Mouse (Mus musculus) neural tube, embryonic 13.5 days (tissue): Measurements from ENCODE around the gene Macrod2. TPM values are rescaled to one million over a fixed set of nuclear protein-coding genes. Genes with fewer than 3 reads are reported as not detected.

ENCODE experiments used
- ATAC-seq: fragments of 200-750 bp; cut with Nextera tagmentation; 2 replicates; pipeline ENCODE4 v1.8.0; 2017; ENCODE audit warnings: low read depth, mild to moderate bottlenecking, moderate TSS enrichment, moderate library complexity
- H3K27ac ChIP-seq: fragments of 300-500 bp; sonication (generic); replicated peaks from 2 replicates; pipeline ENCODE4 v1.5.1; 2015; ENCODE audit warnings: moderate library complexity, mild to moderate bottlenecking, inconsistent platforms
- H3K27me3 ChIP-seq: fragments of 300-500 bp; sonication (generic); 2 replicates; pipeline ENCODE4 v1.6.1; 2015; ENCODE audit warnings: mild to moderate bottlenecking, inconsistent platforms
- H3K36me3 ChIP-seq: fragments of 300-500 bp; sonication (generic); 2 replicates; pipeline ENCODE4 v1.6.1; 2015; ENCODE audit warnings: mild to moderate bottlenecking, inconsistent platforms
- H3K4me1 ChIP-seq: fragments of 300-500 bp; sonication (generic); replicated peaks from 2 replicates; pipeline ENCODE4 v1.6.1; 2015; ENCODE audit warnings: inconsistent platforms
- H3K4me2 ChIP-seq: fragments of 300-500 bp; sonication (generic); 2 replicates; pipeline ENCODE4 v1.6.1; 2015; ENCODE audit warnings: inconsistent platforms, mild to moderate bottlenecking, moderate library complexity
- H3K4me3 ChIP-seq: fragments of 300-500 bp; sonication (generic); 2 replicates; pipeline ENCODE4 v1.5.1; 2015; ENCODE audit warnings: mild to moderate bottlenecking, inconsistent platforms
- H3K9ac ChIP-seq: fragments of 300-500 bp; sonication (generic); 2 replicates; pipeline ENCODE4 v1.6.1; 2015; ENCODE audit warnings: moderate library complexity, mild to moderate bottlenecking, inconsistent platforms
- H3K9me3 ChIP-seq: fragments of 300-500 bp; sonication (generic); 2 replicates; pipeline ENCODE4 v1.6.1; 2016; ENCODE audit warnings: inconsistent platforms
- WGBS: fragments of 180-500 bp; shearing (Covaris S2); methylation state at CpG from one replicate; pipeline ENCODE4 v1.1.7; 2015; 5-methylcytosine and 5-hydroxymethylcytosine counted together
- polyA plus RNA-seq: library from polyadenylated mRNA; unstranded; fragments of >200 nt; fragmentation: Nextera tagmentation; extraction: Ambion mirVana; gene quantifications from 2 replicates; pipeline ENCODE4 v1.2.1, GENCODE M21; 2015

Macrod2 gene
- polyA plus RNA-seq, 1 experiment from 2014 or later: 78.9 TPM

- Histone ChIP-seq H3K4me1 (no peaks in the 10 kb centered on the region), H3K4me3 (no peak overlapping the region), H3K27ac (no peak overlapping the region), H3K36me3 (no peaks in the 10 kb centered on the region), H3K9ac (no peak overlapping the region), H3K9me3 (no peaks in the 10 kb centered on the region), H3K27me3 (no peaks in the 10 kb centered on the region), H3K4me2 (no peak overlapping the region)
- no peak for ATAC-seq
- WGBS: 89% methylated on average over 2 of the region's 2 CpGs
Observed at GRCm38 (mm10) chr2:140970181-140970580, 575.1 kb downstream of the Macrod2 start.

- no peak overlapping the region for H3K27ac ChIP-seq
- H3K9me3 ChIP-seq: no peaks in the 10 kb centered on the region
- H3K4me1 ChIP-seq: no peaks in the 10 kb centered on the region
- no peak overlapping the region for H3K9ac ChIP-seq
- WGBS: 54% methylated on average over 5 of the region's 5 CpGs
- H3K27me3 ChIP-seq: no peaks in the 10 kb centered on the region
- no peak for ATAC-seq
- no peak overlapping the region for H3K4me3 ChIP-seq
- H3K4me2 ChIP-seq: no peak overlapping the region
- no peaks in the 10 kb centered on the region for H3K36me3 ChIP-seq
Observed at GRCm38 (mm10) chr2:140971845-140972244, 576.7 kb downstream of the Macrod2 start.

- ATAC-seq: no peak
- WGBS: 98% methylated on average over 3 of the region's 3 CpGs
- Histone ChIP-seq H3K36me3 (no peaks in the 10 kb centered on the region), H3K4me1 (no peaks in the 10 kb centered on the region), H3K9ac (no peak overlapping the region), H3K4me3 (no peak overlapping the region), H3K9me3 (no peaks in the 10 kb centered on the region), H3K27ac (no peak overlapping the region), H3K27me3 (no peaks in the 10 kb centered on the region), H3K4me2 (no peak overlapping the region)
Observed at GRCm38 (mm10) chr2:140985670-140986372, 590.7 kb downstream of the Macrod2 start.

GRCm38 (mm10) chr2:141003846-141004245 lies 608.7 kb downstream of the Macrod2 start:
- no peak for ATAC-seq
- H3K4me3 ChIP-seq: no peak overlapping the region
- H3K9ac ChIP-seq: no peak overlapping the region
- H3K4me1 ChIP-seq: peaks cover 13% of the 10 kb centered on the region; the same call in 1 of the 2 replicates
- H3K36me3 ChIP-seq: no peaks in the 10 kb centered on the region
- no peak overlapping the region for H3K27ac ChIP-seq
- no peak overlapping the region for H3K4me2 ChIP-seq
- 77% methylated on average over 5 of the region's 5 CpGs for WGBS
- no peaks in the 10 kb centered on the region for H3K9me3 ChIP-seq
- no peaks in the 10 kb centered on the region for H3K27me3 ChIP-seq

- H3K36me3 ChIP-seq: no peaks in the 10 kb centered on the region
- no peak overlapping the region for H3K27ac ChIP-seq
- no peaks in the 10 kb centered on the region for H3K27me3 ChIP-seq
- H3K4me3 ChIP-seq: no peak overlapping the region
- H3K9me3 ChIP-seq: no peaks in the 10 kb centered on the region
- ATAC-seq: no peak
- H3K4me2 ChIP-seq: no peak overlapping the region
- WGBS: 68% methylated on average over 3 of the region's 3 CpGs
- H3K9ac ChIP-seq: no peak overlapping the region
- peaks cover 13% of the 10 kb centered on the region; the same call in 1 of the 2 replicates for H3K4me1 ChIP-seq
Observed at GRCm38 (mm10) chr2:141004326-141004725, 609.2 kb downstream of the Macrod2 start.

- H3K27ac ChIP-seq: no peak overlapping the region
- no peaks in the 10 kb centered on the region for H3K27me3 ChIP-seq
- no peak for ATAC-seq
- H3K4me3 ChIP-seq: no peak overlapping the region
- H3K4me1 ChIP-seq: peaks cover 13% of the 10 kb centered on the region; the same call in 1 of the 2 replicates
- no peaks in the 10 kb centered on the region for H3K36me3 ChIP-seq
- H3K9me3 ChIP-seq: no peaks in the 10 kb centered on the region
- no peak overlapping the region for H3K4me2 ChIP-seq
- no peak overlapping the region for H3K9ac ChIP-seq
- 67% methylated on average over 6 of the region's 6 CpGs for WGBS
Observed at GRCm38 (mm10) chr2:141005616-141006015, 610.5 kb downstream of the Macrod2 start.

DNA sequence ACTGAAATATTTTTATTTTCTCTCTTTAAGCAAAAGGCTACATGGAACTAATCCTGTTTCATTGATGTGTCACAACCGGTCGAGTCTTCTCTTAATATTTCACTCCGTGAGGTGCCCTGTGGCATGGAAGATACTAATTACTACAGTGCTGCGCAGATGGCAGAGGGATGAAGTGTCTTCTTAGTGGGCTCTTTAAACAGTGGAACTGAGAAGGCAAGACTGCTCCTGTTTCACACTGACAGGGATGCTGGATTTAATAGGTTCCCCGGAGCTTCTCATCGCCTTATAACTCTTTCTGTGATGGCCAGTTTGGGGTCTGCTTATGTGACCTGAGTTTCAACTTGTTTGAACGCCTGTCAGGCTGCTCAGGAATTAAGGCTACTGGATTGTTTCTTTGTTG lies 612.6 kb downstream of the Macrod2 start:
- Histone ChIP-seq H3K27ac (no peak overlapping the region), H3K27me3 (no peaks in the 10 kb centered on the region), H3K4me3 (no peak overlapping the region), H3K4me1 (peaks cover 8% of the 10 kb centered on the region; the same call in 1 of the 2 replicates), H3K9ac (no peak overlapping the region), H3K9me3 (no peaks in the 10 kb centered on the region), H3K36me3 (no peaks in the 10 kb centered on the region), H3K4me2 (no peak overlapping the region)
- no peak for ATAC-seq
- WGBS: 31% methylated on average over 7 of the region's 7 CpGs

DNA sequence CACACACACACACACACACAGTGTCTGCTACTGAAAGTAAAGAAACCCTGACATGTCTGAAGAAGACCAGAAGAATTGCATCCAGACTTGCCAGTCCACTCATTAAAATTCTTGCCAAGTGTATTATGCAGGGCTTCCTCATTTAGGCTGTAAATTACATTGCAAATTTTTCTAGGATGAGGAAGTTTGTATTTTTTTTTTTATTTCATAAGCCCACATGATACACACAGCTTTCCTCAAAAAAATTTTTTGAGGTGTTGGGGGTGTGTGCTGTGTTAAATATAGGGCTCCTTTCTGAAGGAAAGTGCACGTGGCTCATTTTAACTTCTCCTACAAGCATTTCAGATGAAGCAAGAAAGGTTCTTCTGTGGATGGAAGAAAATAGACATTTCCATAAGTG lies 613.3 kb downstream of the Macrod2 start:
- Histone ChIP-seq H3K4me1 (peaks cover 13% of the 10 kb centered on the region), H3K27ac (no peak overlapping the region), H3K4me2 (no peak overlapping the region), H3K36me3 (no peaks in the 10 kb centered on the region), H3K27me3 (no peaks in the 10 kb centered on the region), H3K4me3 (no peak overlapping the region), H3K9me3 (no peaks in the 10 kb centered on the region), H3K9ac (no peak overlapping the region)
- ATAC-seq: no peak
- WGBS: 90% methylated on average over 1 of the region's 1 CpGs

DNA sequence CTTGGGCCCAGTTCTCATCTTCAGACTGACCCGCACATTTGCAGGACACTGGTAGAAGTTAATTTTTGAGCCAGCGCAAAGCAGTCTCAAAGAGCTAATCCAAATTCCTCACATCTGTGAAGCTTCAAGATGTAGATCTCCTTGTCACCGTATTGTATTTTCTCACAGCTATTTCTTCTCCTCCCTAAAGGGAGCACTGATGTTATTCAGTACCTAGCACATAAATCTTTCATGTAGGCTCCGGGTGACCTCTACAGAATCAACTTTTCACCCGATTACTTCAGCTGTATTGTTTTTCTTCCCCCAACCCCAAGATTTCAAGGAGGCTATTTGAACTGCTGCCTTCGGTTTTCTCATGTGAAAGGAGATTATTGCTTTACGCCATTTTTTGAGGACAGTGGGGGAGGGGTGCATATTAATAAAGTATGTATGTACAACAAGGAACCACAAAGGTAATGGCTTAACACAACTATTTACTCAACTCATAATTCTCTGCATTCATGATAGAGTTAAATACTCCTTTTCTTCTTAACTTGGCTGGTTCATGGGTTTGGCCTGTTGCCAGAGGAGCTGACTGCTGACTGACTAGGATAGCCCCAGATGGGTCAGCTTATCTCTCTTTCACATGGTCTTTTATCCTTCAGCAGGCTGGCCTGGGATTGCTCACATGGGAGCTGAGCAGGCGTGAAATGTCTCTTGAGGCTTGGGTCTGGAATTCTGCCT lies 618.5 kb downstream of the Macrod2 start:
- 6% methylated on average over 8 of the region's 8 CpGs for WGBS

GRCm38 (mm10) chr2:141022971-141023370 lies 627.9 kb downstream of the Macrod2 start:
- WGBS: 79% methylated on average over 4 of the region's 4 CpGs

More for the DNA sequence above, 618.5 kb downstream of the Macrod2 start:
- no peak overlapping the region for H3K9ac ChIP-seq
- H3K36me3 ChIP-seq: no peaks in the 10 kb centered on the region
- H3K4me1 ChIP-seq: peaks cover 12% of the 10 kb centered on the region
- peak; percentile 78 for ATAC-seq
- no peak overlapping the region for H3K27ac ChIP-seq
- no peaks in the 10 kb centered on the region for H3K27me3 ChIP-seq
- no peak overlapping the region for H3K4me2 ChIP-seq
- H3K9me3 ChIP-seq: no peaks in the 10 kb centered on the region
- no peak overlapping the region for H3K4me3 ChIP-seq

GRCm38 (mm10) chr2:141023916-141024315 lies 628.8 kb downstream of the Macrod2 start:
- Histone ChIP-seq H3K4me3 (no peak overlapping the region), H3K4me1 (peaks cover 7% of the 10 kb centered on the region; the same call in 1 of the 2 replicates)
- WGBS: 66% methylated on average over 7 of the region's 7 CpGs

More at GRCm38 (mm10) chr2:141022971-141023370, 627.9 kb downstream of the Macrod2 start:
- H3K9me3 ChIP-seq: no peaks in the 10 kb centered on the region
- H3K4me3 ChIP-seq: no peak overlapping the region
- no peaks in the 10 kb centered on the region for H3K36me3 ChIP-seq
- peaks cover 7% of the 10 kb centered on the region; the same call in 1 of the 2 replicates for H3K4me1 ChIP-seq
- no peak overlapping the region for H3K4me2 ChIP-seq
- H3K27ac ChIP-seq: no peak overlapping the region
- ATAC-seq: no peak
- H3K27me3 ChIP-seq: no peaks in the 10 kb centered on the region
- no peak overlapping the region for H3K9ac ChIP-seq

GRCm38 (mm10) chr2:141024316-141025043 lies 629.4 kb downstream of the Macrod2 start:
- H3K27me3 ChIP-seq: no peaks in the 10 kb centered on the region
- peaks cover 7% of the 10 kb centered on the region; the same call in 1 of the 2 replicates for H3K4me1 ChIP-seq
- H3K4me2 ChIP-seq: no peak overlapping the region
- no peak overlapping the region for H3K9ac ChIP-seq
- no peak overlapping the region for H3K4me3 ChIP-seq
- no peaks in the 10 kb centered on the region for H3K9me3 ChIP-seq
- no peaks in the 10 kb centered on the region for H3K36me3 ChIP-seq
- WGBS: 52% methylated on average over 6 of the region's 6 CpGs
- ATAC-seq: 0 out of 2 replicates have a peak, but pooled peaks have one; percentile 36
- H3K27ac ChIP-seq: no peak overlapping the region

More at GRCm38 (mm10) chr2:141023916-141024315, 628.8 kb downstream of the Macrod2 start:
- Histone ChIP-seq H3K36me3 (no peaks in the 10 kb centered on the region), H3K9me3 (no peaks in the 10 kb centered on the region), H3K4me2 (no peak overlapping the region), H3K27ac (no peak overlapping the region), H3K9ac (no peak overlapping the region), H3K27me3 (no peaks in the 10 kb centered on the region)
- no peak for ATAC-seq
